Mouse (Mus musculus): ENCODE results near the gene Mier2.

GRCm38 (mm10) chr10:79506709-79507108 is 48.3 kb downstream of the Mier2 start:
- TF ChIP-seq POLR2A (IDR thresholded peaks at IDR 0.05; ENCODE audit: control insufficient read depth, extremely low read depth, insufficient read depth, low read length, poor library complexity), result no peak
- no peak for TF ChIP-seq CTCF (IDR thresholded peaks at IDR 0.05; ENCODE audit: borderline replicate concordance, control insufficient read depth, extremely low read depth, insufficient read depth, low read length, poor library complexity)

Data from thymus, adult 2 months (tissue).